Mouse (Mus musculus) heart, adult 2 months (tissue): ENCODE measurements around the gene Obp2b.

Source experiments
- CTCF ChIP-seq: fragments of 200-600 bp; IDR thresholded peaks from 2 replicates; pipeline ENCODE4 v1.8.1; 2022; ENCODE audit warnings: antibody characterized with exemption, mild to moderate bottlenecking, moderate library complexity
- EP300 ChIP-seq: fragments of 200-500 bp; IDR thresholded peaks from 2 replicates; pipeline ENCODE4 v1.6.1; 2011; ENCODE audit warnings: low read depth, low read length, control low read depth; ENCODE audit not compliant: insufficient read depth
- POLR2A ChIP-seq: fragments of 200-500 bp; IDR thresholded peaks from 2 replicates; pipeline ENCODE4 v1.6.1; 2011; ENCODE audit warnings: mild to moderate bottlenecking, low read depth, low read length, control low read depth; ENCODE audit not compliant: insufficient read depth

DNA sequence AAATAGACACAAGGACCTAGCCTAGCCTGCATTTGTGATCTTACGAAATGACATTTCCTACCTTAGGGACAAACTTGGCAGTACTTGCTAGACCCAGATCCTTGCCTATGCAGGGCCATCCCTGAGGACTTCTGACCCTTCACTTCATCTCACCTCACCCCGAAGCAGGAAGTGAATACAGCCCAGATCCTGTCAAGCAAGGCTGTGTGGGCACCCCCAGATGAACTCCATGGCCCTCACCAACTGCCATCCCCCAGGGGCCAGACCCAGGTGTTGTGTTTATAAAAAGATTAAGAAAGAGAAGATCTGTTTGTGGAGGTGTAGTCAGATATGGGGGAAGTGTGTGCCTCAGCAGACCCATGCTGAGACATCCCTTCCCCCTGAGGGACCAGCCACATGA is 37.8 kb downstream of the Obp2b start:
- no peak for TF ChIP-seq CTCF
- no peak for TF ChIP-seq POLR2A
- TF ChIP-seq EP300 = no peak
